Mouse (Mus musculus) left cerebral cortex, adult 8-10 months (tissue): ENCODE results near the gene Anks1. TPM values are rescaled to one million over a fixed set of nuclear protein-coding genes. Genes with fewer than 3 reads are reported as not detected.
A peak's percentile ranks its signal among the peaks of the same experiment; 100 is the strongest.

Source experiments
- DNase-seq, 2 experiments: peaks; one replicate each; pipeline ENCODE4 v3.0.0; 2022; ENCODE audit warnings: low spot score in 2 of 2
- total RNA-seq, 4 experiments: library from RNA; stranded (reverse); gene quantifications; 2 replicates each; pipeline ENCODE4 v1.2.4; 2022

Anks1 gene
- total RNA-seq, 4 experiments from 2014 or later: 36.3 to 39.2 (median 38.0) TPM

DNA sequence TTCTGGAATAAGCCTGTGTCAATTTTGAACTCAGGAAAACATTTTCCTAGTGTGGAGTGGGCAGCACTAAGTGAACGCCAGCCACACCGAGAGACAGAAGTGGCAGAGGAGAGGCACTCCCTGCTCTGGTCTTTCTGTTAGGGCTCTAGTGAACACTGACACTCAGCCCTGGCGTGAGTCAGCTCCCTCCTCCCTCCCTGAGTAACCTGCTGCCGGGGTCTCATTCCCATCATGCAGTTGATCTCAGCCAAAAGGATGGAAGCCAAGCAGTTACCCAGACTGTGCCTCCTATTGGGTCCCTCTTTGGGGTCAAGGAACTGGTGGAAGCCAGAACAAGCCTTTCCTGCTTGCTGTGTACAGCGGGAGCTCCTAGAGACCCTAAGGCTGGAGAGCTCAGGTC is 138.4 kb downstream of the Anks1 start:
- no peak for DNase-seq

- DNase-seq: no peak
Measured at GRCm38 (mm10) chr17:28048425-28048824, 139.3 kb downstream of the Anks1 start.

GRCm38 (mm10) chr17:28050210-28050609 is 141.1 kb downstream of the Anks1 start:
- no peak for DNase-seq

GRCm38 (mm10) chr17:28052293-28052863 is 143.3 kb downstream of the Anks1 start:
- DNase-seq: no peak

DNA sequence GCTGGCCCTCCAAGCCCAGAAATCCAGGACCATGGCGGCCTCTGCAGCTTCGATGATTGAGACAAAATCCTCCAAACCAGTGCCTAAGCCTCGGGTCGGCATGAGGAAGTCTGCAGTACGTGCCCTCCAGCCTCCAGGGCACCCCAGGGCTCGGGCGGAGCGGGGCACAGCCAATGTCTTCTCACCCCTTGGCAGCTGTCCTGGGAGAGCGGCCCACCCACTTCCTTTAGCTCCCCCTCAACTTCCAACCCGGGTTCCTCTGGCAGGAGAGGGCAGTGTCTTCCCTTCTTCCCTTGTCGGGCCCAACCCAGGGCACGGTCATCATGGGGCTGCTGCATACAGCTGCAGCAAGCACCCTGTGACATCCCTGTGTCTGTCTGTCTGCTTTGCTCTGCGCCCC is 149.2 kb downstream of the Anks1 start:
- DNase-seq: no peak

GRCm38 (mm10) chr17:28060681-28061080 is 151.6 kb downstream of the Anks1 start:
- no peak for DNase-seq

GRCm38 (mm10) chr17:28061472-28061871 is 152.4 kb downstream of the Anks1 start:
- peak in 1 of 2 experiments; percentile 42 for DNase-seq

GRCm38 (mm10) chr17:28062710-28063109 is 153.6 kb downstream of the Anks1 start:
- DNase-seq: no peak

DNA sequence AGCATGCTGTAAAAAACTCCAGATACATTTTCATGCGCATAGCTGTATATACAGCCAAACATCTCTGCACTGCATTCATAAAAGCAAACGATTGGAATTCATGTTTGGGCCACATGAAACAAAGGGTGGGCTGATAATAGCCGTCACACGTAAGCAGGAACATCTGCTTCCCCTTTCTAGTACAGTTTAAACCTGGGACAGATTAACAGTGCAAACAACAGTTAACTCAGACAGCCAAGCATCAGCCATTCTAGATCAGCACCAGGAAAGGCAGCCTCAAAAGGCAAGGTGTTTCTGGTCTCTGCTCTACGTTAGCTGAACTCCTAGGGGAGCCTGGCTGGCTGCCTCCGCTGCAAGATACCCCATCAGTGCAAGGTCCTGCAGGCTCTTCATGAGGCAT is 154.1 kb downstream of the Anks1 start:
- DNase-seq: no peak

GRCm38 (mm10) chr17:28067303-28067702 is 158.2 kb downstream of the Anks1 start:
- DNase-seq: no peak

DNA sequence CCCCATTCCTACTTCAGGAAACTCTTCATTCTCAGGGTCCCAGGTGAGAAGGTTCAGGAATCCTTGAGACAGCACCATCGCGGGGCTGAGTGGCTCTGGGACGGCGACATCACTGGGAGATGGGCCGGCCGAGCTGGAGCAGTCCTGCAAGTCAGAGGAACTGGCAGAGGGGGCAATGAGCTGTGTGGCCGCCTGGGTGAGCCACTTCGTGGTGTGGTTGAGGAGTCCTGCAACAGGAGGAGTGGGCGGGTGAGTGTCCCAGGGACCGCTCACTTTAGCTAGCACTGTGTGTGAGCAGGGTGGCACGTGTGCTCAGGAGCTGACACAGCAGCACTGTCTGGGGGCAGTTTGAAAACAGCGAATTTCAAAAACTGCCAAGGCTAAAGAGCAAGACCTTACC is 160.3 kb downstream of the Anks1 start:
- DNase-seq: no peak

DNA sequence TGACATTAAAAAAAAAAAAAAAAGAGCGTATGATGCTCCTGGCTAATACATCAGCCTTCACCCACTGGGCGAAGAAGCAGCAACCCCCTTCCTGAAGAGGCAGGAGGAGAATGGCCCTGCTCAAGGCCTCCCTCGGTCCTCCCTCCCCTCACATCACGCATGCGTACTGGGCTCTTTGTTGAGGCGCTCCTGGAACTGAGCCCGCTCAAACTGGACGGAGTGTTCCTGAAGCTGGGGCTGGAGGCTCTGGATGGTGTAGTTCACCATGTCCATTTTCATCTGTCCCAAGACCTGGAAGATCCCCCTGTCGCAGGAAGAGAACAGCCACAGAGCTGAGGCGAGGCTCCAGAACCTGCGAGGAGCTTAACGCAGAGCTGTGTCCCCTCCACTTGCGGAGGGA is 161.2 kb downstream of the Anks1 start:
- no peak for DNase-seq

DNA sequence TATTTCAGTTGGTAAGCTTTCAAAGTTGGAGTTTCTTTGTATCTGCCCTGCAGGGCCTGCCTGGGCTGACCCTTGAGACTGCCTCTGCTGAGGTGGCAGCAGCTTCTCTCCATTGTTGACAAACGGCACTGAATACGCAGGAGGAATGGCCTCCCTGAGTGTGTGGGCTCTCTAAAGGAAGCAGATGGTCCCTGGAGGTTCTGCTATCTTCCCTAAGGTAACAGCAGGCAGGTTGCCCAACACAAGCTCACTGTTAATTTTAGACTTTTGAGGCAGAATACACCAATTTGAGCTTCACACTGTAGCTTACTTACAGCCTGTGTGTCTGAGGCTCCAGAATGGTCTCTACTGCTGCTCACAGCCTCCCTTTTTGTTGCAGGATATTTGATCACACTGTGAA is 163.6 kb downstream of the Anks1 start:
- peak in 1 of 2 experiments; percentile 58 for DNase-seq

- no peak for DNase-seq
Measured at GRCm38 (mm10) chr17:28074486-28074885, 165.4 kb downstream of the Anks1 start.

DNA sequence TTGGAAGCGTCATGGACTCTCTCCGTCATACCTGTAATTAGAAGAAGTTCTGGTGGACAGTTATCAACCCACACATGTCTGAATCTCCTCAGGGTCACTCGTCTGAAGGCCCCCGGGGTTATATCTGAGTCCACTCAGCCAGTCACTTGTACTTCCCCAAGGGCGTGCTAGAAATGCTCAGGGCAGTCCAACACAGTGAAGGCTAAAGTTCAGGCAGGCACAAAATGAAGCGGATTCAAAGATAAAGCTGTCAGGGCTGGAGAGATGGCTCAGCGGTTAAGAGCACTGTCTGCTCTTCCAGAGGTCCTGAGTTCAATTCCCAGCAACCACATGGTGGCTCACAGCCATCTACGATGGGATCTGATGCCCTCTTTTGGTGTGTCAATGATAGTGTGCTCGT is 168.9 kb downstream of the Anks1 start:
- DNase-seq: no peak

- peak; percentile 64 to 73 for DNase-seq
Measured at GRCm38 (mm10) chr17:28079618-28080017, 170.5 kb downstream of the Anks1 start.

- no peak for DNase-seq
Measured at GRCm38 (mm10) chr17:28080045-28080816, 171.1 kb downstream of the Anks1 start, which contains the start of gene Tcp11. TSS of gene Tcp11 (minus strand) at chr17:28080639.

- no peak for DNase-seq
Measured at GRCm38 (mm10) chr17:28080817-28081165, 171.7 kb downstream of the Anks1 start.

GRCm38 (mm10) chr17:28081385-28081784 is 172.3 kb downstream of the Anks1 start:
- no peak for DNase-seq

DNA sequence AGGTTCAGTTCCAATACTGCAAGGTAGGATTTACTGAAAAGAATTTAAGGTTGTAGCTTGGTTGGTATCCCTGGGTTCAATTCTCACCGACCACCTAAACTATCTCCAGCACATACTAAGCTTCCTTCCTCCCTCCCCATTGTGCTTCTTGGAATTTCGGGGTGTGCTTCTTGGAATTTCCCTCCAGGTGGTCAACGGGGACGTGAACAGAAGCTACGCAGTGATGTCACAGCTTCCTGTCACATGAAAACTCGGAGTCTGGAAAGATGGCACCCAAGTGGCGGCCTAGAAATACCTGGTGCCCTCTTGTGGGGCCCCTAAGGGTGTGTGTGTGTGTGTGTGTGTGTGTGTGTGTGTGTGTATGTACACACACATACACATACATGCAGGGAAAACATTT is 172.8 kb downstream of the Anks1 start:
- DNase-seq: no peak

GRCm38 (mm10) chr17:28082863-28083262 is 173.8 kb downstream of the Anks1 start:
- DNase-seq: no peak

- DNase-seq: no peak
Measured at GRCm38 (mm10) chr17:28084395-28084905, 175.3 kb downstream of the Anks1 start.

DNA sequence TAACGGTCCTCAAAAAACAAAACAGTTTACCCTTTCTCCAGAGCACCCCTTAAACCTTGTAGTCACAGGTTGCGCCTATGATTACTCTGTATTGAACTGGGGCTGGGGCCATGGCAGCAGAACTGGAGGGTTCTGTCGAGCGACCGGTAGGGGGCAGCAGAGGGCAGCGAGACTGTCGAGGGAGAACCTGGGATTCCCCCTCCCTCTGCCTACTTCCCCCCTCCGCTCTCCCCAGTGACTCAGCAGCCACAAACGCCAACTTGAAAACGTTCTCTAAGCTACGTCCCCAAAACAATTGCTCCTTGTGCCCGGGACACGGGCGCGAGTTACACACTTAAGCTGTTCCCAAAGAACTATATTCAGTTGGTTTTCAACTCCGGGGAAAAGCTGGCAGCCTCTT is 175.9 kb downstream of the Anks1 start:
- peak; percentile 66 to 77 for DNase-seq
